Mouse (Mus musculus) CD4-positive, CD25-positive, alpha-beta regulatory T cell, adult 2 months (primary cell): ENCODE results near the gene Plxna2.

Experiments used
- DNase-seq: peaks from one replicate; pipeline ENCODE4 v3.0.0-alpha.2; 2012; ENCODE audit warnings: low read depth, low spot score

Plxna2 gene

DNA sequence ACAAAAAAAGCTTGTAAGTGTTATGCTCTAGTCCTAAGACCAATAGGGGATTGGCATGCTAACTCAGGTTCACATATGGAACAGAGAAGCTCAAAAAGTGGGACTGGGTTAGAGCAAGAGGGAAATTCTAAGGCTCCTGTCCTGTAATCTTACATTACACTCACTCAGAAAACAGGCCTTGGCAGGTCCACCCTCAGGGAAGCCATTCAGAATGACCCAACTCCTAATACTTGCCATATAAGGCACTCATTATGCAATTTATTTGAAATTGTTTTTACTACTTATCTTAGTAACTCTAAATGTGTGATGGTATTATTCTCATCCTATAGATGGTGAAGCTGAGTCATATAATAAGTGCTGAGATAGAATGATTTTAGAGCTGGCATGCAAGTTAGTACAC, 146.9 kb downstream of the Plxna2 start:
- DNase-seq, result no peak

DNA sequence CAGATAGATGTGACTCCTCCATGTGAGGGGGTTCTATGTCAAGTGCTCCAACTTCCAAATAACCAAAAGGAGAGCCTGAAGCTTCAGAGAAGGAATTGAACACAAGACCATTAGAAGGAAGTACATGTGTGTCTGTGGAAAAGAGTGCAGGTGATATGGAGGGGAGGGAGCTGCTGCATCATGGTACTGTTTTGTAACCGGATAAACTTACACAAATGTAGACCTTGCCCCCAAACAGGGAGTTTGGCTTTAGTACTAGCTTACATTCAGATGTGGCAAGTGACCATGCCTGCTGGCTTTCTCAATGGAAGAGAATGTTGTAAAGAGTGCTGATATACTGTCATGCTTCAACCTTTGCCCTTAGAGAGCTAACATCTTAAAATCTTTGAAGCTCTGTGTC, 150.8 kb downstream of the Plxna2 start:
- no peak for DNase-seq

DNA sequence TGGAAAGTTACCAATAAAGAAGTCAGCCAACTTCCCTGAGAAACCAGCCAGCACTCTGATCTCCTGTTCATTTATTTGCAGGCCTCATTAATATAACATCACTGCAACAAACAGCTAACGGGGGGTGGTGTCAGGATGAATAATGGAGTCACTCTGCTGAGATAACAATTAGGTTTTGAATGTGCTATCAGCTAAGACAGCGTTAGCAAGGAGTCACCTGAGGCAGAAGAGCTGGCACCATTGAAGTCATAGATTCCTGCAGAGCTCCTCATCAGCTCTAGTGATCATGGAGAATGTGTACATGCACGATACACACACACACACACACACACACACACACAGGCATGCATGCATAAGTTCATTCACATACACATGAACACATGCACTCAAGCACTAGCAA, 154.0 kb downstream of the Plxna2 start:
- DNase-seq, result no peak

DNA sequence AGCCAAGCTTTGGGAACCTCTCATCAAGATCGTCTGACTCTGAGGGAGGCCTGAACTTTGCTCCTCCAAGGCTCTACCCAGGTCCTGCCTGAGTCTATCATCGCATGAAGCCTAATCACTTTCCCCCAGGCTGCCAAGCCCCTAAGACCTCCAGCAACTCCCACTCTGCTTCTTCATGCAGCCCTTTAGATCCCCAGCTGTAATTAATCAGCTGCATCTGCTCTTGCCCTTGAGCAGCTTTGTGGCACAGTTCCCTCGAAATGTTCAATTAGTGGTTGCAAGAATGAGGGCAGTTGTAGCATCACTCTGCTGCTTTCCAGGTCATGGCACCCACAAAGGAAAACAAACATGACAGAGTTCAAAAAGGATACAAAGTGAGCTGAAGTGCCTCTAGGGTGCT, 155.9 kb downstream of the Plxna2 start:
- DNase-seq, result no peak

DNA sequence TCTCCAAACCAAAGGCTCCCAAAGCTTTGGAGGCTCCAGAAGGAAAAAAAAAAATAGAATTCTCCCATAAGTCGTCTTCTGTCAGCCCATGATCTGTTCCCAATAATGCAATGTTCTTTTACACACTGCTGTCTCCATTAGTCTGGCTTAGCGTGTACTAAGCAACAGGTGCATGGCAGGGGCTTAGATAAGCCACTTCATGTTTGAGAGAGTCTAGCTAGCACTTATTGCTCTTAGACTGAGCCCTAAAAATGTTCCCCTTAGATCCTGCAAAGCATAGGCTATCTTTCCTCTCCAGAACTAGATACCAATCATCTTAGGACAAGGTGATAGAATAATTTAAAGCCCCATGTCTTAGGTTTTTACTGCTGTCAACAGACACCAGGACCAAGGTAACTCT, 156.3 kb downstream of the Plxna2 start:
- no peak for DNase-seq

DNA sequence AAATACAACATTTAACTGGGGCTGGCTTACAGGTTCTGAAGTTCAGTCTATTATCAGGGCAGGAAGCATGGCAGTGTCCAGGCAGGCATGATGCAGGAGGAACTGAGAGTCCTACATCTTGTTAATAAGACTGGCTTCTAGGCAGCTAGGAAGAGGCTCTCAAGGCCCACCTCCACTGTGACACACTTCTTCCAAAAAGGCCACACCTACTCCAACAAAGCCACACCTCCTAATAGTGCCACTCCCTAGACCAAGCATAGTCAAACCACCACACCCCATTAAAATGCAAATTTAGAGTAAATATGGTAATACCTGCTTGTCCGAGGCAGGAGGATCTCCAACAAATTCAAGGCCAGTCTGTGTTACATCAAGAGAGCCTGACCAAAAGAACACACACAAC, 156.7 kb downstream of the Plxna2 start:
- no peak for DNase-seq

DNA sequence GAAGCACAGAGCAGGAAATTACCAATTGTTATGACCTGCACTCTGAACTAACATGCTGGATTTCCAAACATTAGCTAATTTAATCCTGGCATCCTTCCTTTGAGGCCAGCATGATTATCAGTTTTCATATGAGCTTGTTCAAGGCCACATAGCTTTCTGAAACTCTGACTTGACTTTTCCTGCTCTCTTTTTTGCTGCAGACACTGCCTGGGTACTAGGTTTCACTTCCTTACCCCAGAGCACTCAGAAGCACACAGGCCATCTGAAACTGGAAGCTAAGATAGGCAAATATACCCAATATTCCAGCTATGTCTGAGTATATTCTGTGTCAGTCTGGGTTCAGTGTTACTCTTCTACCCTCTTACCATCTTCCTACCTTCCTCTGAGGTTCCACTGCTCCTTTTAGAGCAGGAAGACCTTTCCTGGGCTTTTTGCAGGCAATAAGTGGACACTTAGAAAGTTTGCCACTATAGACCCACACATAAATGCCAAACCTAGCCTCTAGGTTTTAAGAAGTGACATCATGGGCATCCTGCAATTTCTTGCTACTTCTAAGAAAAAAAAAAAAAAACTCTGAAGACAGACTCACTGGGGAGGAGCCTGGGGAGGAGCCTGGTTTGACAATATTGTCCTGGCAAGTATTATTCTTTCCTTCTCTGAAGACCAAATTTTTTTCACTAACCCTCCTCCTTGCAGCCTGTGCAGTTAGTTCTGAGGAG, 157.8 kb downstream of the Plxna2 start:
- no peak for DNase-seq

DNA sequence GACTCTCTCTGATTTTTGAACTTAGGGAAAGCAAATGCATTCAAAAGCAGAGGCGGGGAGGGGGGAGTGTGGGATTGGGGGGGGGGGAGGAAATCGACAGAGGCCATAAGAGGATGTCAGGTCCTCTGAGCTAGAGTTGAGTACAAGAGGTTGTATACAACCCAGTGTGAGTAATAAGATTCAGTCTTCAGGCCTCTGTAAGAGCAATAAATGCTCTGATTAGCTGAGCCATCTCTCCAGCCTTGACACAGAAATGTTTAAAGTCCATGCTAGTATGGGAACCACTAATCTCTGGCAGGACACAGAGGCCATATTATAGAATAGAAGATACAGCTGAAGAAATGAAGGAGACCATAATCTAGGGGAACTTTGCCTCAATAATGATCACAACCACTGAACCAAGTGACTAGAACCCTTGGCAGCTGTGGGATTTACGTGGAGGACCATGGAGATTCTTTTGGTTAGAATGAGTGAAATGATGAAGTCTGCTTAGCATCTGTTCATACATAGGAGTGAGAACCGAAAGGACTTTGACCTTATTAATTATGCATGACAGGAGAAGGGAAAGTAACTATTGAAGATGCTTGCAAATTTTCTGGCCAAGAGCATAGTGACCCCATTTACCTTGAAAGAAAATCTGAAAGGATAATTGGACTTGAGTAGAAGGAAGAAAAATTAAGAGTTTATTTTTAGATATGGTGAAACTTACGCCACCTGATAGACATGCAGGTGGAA, 158.7 kb downstream of the Plxna2 start:
- no peak for DNase-seq

DNA sequence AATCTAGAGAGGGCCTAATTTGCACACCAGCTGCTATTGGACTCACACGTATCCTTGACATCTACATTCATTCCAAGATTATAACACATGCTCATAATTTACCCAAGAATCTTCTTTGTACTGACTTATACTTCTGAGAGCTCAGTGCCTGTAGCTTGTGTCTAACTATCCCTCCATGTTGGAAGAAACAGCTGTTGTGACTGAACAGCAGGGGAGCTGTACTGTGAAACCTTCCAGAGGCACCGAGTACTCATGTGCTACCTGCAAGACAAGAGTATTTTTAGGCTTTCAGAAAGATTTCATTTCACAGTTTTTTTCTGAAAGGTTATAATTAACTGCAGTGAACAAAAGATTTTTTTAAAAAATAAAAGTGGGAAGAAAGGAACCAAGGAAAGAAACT, 159.6 kb downstream of the Plxna2 start:
- no peak for DNase-seq

DNA sequence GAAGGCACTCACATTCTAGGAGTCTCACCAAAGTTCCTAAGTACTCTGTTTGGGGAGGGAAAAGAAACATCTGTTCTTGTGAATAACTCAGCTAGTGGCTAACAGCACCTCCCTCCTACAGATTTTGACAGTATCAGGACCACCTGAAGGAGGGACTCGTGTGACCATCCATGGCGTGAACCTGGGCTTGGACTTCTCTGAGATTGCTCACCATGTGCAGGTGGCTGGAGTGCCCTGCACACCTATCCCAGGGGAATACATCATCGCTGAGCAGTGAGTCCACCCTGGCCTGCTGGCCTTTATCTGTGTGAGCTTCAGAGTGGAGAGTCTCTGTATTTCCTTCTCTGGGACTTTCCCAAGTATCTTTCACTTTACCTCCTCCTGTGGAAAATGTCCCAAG, 162.4 kb downstream of the Plxna2 start:
- DNase-seq, result no peak

DNA sequence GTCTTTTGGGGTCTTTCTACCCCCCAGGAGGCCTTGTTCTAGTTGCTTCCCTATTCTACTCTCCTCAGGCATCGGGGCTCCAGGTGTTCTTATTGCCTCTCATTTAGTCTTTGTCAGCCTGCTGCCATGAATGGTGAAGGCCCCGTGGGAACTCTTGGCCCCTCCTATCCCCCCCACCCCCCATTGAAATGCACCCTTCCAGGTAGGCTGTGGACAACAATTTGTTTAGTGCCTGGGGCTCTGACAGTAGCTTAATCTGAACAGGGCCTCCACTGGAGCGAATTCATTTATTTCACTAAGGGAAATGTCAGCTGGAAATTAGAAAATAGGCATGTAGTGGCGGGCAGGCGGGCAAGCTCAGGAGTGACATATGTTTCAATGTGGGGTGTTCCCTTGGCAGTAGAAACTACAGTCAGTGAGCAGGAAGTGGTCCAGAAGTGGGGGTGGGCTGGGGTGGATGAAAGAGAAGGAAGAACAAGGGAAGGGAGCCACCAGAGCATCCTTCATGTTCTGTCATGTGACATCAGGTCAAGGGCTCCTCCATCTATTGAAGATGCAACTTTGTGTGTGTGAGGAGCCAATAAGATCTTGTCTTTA, 162.9 kb downstream of the Plxna2 start:
- DNase-seq, result no peak

DNA sequence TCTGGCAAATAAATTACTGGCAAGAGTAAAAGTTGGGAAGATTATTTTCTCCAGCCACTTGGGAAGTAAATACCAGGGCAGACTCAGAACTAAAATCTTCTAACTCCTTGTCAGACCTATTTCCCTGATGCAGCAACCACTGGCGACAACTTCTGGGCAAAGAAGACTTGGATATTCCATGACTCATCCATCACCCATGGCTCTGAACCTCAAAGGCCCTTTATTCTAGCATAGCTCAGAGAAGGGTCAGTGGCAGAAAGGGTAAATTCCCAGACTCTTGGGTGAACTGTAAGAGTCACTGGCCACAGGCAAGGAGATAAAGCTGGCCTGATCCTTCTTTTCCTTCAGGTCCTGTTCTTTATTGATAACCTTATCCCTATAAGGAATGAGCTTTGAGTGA, 163.5 kb downstream of the Plxna2 start:
- no peak for DNase-seq

DNA sequence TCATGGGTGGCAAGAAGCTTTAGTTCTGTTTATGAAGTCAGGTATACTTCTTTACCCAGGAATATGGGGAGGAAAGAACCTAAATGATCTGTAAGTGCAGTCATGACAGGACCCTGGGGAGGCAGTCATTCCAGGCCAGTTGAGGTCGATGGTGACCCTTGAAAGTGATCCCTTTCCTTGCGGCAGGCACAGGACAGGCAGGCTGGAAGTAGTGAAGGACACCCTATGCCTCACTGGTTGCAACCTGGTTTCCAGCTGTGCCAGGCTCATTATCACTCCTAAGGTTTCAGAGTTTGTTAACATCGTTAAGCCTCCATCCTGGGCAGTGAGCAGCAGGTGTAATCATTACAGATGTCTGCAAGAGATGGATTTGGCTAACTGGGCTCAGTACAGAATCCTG, 164.3 kb downstream of the Plxna2 start:
- no peak for DNase-seq

DNA sequence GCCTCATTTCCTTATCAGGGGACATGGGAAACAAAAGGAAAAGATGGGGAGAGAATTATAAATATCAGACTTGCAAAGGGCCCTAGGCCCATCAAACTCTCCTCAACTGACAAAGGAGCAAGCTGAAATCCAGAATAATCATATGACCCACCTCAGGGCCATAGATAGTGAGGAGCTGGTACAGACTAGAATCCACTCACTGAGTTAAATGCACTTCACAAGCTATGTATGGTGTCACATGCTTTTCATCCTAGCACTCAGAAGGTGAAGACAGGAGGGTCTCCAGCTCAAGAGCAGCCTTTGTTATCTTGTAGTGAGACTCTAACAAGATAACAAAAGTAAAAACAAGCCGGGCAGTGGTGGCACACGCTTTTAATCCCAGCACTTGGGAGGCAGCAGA, 169.6 kb downstream of the Plxna2 start:
- DNase-seq, result no peak

DNA sequence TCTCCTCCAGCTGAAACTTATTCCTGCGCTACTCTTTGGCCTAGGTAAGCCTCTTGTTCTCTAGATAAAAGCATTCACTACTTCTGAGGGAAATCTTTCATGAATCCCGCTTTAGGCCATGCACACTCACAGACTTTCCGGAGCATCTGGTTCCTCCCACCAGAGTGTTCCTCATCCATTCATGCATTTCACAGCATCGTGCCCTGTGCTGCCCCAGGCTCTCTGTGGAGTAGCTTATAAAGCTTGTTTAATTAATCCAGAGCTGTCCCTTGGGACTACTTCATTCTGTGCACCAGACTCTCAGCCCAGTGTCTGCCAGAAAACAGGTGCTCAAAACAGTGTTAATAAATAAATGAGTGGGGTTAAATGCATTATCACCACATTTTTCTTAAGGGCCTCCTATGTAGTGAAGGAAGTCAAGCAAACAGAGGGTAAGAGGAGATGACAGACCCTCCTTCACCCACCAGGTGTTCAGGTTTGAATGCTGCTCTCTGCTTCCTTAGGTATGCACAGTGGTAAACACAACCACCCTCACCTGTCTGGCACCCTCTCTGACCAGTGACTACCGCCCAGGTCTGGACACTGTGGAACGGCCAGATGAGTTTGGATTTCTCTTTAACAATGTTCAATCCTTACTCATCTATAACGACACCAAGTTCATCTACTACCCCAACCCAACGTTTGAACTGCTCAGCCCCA, 175.4 kb downstream of the Plxna2 start:
- DNase-seq, result no peak

DNA sequence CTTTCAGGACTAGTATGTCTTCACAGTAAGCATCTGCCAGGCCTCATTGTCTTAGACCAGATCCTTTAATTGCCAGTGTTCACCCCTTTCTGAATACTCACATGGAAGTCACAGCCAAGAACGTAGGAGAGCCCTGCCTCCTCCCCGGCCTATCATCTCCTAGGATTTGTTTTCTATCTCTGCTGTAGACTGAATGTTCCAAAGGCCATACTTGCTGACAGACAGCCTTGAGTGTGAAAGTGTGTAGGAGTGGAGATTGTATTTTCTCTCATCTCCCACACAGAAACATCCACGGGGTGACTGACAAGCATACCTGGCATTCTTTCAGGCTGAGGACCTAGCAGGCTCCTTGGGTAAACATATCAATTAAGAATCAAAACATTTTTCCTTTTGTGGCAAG, 177.3 kb downstream of the Plxna2 start:
- DNase-seq, result no peak

DNA sequence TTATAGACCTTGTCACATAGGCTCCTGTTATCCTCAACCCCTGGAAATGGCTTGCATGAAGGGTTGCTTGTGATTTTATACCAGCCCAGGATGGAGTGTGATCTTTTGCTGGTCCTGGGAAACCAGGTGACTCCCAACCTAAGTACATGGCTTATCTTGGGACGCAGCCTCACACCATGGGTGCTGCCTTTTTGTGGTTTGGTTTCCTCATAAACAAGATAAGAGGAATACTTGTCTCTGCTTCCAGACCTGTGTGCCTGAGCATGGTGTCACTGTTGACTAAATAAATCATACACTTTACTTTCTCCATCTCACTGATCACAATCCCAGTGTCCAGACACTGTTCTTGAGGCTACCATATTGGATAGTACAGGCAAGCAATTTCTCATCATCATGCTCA, 179.8 kb downstream of the Plxna2 start:
- DNase-seq, result no peak

DNA sequence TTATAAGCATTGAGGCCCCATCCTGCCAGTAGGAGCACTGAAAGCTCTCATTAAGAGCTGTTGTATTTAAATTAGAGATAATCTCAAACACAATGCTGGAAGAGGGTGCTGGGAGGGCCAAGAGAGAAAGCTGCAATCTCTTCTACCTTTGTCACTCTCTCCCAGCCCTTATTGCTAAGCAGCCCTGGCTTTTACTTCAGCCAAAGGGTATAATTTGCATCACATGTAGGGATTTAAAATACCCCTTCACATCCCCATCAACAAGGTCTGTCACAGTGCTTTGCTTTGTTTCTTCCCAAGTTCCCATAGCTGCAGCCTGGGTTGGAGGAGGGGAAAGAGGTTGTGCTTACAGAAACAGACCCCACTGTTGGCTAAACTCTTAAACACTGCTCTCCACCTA, 180.5 kb downstream of the Plxna2 start:
- DNase-seq, result no peak

DNA sequence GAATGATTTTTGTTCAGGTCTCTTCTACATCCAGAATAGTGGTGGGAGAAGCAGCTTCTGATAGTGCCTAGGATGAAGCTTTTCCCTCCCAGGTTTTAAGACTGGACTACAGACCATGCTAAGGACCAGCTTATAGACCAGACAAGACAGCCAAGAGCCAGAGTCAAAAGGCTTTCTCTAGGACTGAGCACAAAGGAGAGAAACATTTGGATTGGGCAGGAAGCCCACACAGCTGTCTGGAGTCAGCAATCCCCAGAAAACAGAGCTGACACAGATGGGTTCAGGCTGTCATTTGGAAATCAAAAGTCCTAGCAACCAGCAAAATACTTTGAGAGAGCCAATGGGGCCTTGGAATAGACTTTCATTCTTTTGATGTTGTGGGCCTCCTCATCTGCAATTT, 190.2 kb downstream of the Plxna2 start:
- DNase-seq, result no peak

DNA sequence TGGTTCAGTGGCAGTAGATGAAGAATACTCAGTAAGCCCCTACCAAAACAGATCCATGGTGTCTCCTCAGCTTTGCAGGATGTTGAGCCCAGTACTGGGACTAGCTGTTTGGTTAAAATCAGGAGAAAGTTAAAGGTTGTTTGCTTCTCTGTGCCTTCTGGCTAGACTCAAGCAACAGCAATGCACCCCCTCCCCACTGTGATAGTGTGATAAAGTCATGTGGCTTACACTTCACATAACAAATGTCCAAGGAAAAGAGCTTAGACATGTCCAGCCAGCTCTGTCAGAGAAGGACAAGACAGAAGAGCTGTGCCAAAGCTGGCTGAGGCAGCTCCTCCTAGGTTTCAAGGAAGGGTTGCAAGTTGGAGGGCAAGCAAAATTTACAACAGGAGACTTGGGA, 190.7 kb downstream of the Plxna2 start:
- DNase-seq, result no peak

DNA sequence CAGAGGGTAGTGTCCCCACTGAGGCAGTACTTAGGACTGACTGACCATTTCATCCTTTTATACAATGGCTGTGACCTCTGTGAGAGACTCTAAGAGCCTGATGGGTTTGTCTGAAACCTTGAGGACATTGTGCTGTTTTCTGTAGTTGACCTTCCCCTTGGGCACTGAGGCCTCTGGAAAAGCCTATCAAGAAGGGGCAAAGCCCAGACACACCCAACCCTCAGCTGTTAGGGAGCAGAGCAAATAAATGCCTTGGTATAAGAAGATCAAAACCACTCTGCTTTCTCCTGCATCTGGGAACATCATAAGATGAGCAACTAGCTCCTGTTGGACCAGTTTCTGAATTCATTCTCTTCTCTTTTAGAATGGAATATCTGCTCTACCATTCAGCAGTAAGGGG, 191.6 kb downstream of the Plxna2 start:
- DNase-seq, result no peak

DNA sequence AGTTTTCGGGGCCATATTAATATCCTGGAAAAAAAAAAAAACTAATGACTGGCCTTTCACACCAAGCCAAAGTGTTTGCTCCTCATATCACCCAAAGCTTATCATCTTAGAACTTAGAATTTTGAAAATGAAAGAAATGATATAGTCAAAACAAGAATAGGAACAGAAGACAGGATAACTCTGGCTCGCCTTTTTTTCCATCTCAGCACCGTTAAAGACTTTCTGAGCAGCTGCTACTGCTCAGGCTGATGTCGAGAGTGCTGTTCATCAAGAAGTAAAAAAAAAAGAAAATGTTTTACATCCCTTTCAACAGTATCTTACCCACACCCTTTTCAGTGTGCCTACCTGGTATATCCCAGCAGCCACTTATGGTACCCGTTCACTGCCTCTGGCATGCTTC, 196.2 kb downstream of the Plxna2 start:
- no peak for DNase-seq

DNA sequence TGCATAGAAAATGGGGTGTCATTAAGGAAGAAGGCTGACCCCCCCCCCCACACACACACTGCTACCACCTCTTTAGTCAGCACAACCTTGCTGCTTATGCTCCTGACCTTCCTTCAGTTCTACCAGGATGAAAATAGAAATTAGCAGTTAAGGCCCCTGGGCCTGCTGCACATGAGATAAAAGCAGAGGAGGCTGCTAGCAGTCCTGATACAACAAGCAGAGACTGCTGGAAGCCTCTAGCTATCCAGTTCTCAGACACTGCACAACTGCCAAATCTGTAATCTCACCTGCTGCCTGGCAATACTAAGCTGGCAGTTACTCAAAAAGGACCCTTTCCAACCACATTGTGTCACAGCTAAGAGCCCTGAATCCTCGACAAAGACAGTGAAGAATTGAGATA, 197.5 kb downstream of the Plxna2 start:
- no peak for DNase-seq
